Mouse (Mus musculus) mouse trophoblast stem cell (cell line): Measurements from ENCODE around the gene Cwf19l1.

ENCODE experiments used
- in situ Hi-C, 2 experiments: fragments of 300-500 bp; cut with MseI, MboI; formaldehyde crosslinking; loops; 2 replicates in 1 of 2; 3 replicates in 1 of 2; pipeline ENCODE4 v1.15.1; 2025

Gene Cwf19l1

GRCm38 (mm10) chr19:44111706-44112105 is 24.0 kb downstream of the Cwf19l1 start:
- in situ Hi-C loops: no loop called here

GRCm38 (mm10) chr19:44110356-44110755 is 25.3 kb downstream of the Cwf19l1 start:
- in situ Hi-C loops: no loop called here

GRCm38 (mm10) chr19:44108996-44109395 is 26.7 kb downstream of the Cwf19l1 start:
- in situ Hi-C loops: no loop called here

- in situ Hi-C loops: no loop called here
These were observed 27.8 kb downstream of the Cwf19l1 start for GRCm38 (mm10) chr19:44107661-44108521.

- in situ Hi-C loops: no loop called here
These were observed 28.6 kb downstream of the Cwf19l1 start, which contains the start of gene Chuk for GRCm38 (mm10) chr19:44106831-44107660. Gene Chuk (minus strand): TSS chr19:44107480.

GRCm38 (mm10) chr19:44104393-44104792 is 31.3 kb downstream of the Cwf19l1 start:
- in situ Hi-C loops: no loop called here

- in situ Hi-C loops: no loop called here
These were observed 32.7 kb downstream of the Cwf19l1 start for GRCm38 (mm10) chr19:44103001-44103400.

GRCm38 (mm10) chr19:44100840-44101239 is 34.8 kb downstream of the Cwf19l1 start:
- in situ Hi-C loops: no loop called here

- in situ Hi-C loops: no loop called here
These were observed 49.4 kb downstream of the Cwf19l1 start for GRCm38 (mm10) chr19:44086278-44086677.

GRCm38 (mm10) chr19:44080920-44081319 is 54.8 kb downstream of the Cwf19l1 start:
- in situ Hi-C loops: no loop called here

- in situ Hi-C loops: no loop called here
These were observed 55.7 kb downstream of the Cwf19l1 start for GRCm38 (mm10) chr19:44080023-44080422.

- in situ Hi-C loops: no loop called here
These were observed 58.7 kb downstream of the Cwf19l1 start for GRCm38 (mm10) chr19:44077024-44077423.

- in situ Hi-C loops: no loop called here
These were observed 59.2 kb downstream of the Cwf19l1 start for GRCm38 (mm10) chr19:44076457-44076856.

GRCm38 (mm10) chr19:44074986-44075385 is 60.7 kb downstream of the Cwf19l1 start:
- in situ Hi-C loops: no loop called here

- in situ Hi-C loops: no loop called here
These were observed 64.5 kb downstream of the Cwf19l1 start for GRCm38 (mm10) chr19:44071166-44071565.

- in situ Hi-C loops: no loop called here
These were observed 65.8 kb downstream of the Cwf19l1 start for GRCm38 (mm10) chr19:44069914-44070232.

GRCm38 (mm10) chr19:44069121-44069913 is 66.4 kb downstream of the Cwf19l1 start, which contains the start of gene Erlin1:
Gene Erlin1 (minus strand): TSS chr19:44069785.
- in situ Hi-C loops: no loop called here

- in situ Hi-C loops: no loop called here
These were observed 67.4 kb downstream of the Cwf19l1 start for GRCm38 (mm10) chr19:44068232-44068631.

GRCm38 (mm10) chr19:44067323-44068049 is 68.2 kb downstream of the Cwf19l1 start:
- in situ Hi-C loops: no loop called here

GRCm38 (mm10) chr19:44064734-44065133 is 70.9 kb downstream of the Cwf19l1 start:
- in situ Hi-C loops: no loop called here

GRCm38 (mm10) chr19:44063773-44064172 is 71.9 kb downstream of the Cwf19l1 start:
- in situ Hi-C loops: no loop called here
